Mouse (Mus musculus): ENCODE results near the gene Sgf29. TPM values are rescaled to one million over a fixed set of nuclear protein-coding genes. Genes with fewer than 3 reads are reported as not detected.

Gene Sgf29
- polyA plus RNA-seq, 1 experiment = 28.6 TPM

DNA sequence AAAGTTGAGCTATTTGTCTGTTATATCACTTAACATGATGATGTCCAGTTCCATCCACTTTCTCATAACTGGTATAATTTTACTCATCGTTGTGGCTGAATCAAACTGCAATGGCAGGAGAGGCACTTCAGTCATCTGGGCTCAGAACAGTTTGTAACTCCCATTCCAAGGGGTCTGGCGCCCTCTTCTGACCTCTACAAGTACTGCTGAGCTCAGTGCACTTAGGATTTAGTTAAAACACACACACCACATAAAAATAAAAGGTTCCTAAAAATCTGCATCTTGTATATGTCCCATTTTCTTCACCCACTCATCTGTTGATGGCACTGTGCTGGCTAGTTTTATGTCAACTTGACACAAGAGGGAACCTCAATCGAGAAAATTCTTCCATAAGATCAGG lies 44.1 kb downstream of the Sgf29 start:
- no peak for TF ChIP-seq POLR2A (IDR thresholded peaks at IDR 0.05; ENCODE audit: borderline replicate concordance, low read depth, low read length)
- TF ChIP-seq CTCF (IDR thresholded peaks at IDR 0.05; ENCODE audit: low read depth, low read length) = peak; percentile 45
- Histone ChIP-seq H3K27ac (ENCODE audit: insufficient read depth, low read depth, low read length) (no peak overlapping the region), H3K4me1 (ENCODE audit: control insufficient read depth, insufficient read depth, low read length) (peaks cover 17% of the 10 kb centered on the region), H3K4me3 (ENCODE audit: insufficient read depth, low read length) (no peak overlapping the region)

DNA sequence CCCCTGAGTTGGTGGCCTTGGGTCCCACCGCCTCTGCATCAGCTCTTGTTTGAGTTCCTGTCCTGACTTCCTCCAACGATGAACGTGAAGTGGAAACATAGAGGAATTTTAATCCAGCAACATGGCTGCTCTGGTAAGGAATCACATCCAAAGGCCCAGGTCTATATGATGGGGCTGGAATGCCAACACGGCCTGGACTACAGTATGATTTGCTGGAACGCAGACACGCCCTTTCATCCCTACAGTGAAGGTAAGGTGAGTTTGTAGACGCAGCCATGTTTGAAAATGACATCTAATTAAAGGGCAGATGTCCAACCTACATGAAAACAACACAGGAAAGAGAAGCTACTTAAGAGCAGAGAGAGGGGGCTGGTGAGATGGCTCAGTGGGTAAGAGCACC lies 44.7 kb downstream of the Sgf29 start:
- TF ChIP-seq CTCF (IDR thresholded peaks at IDR 0.05; ENCODE audit: low read depth, low read length) = no peak
- no peak for TF ChIP-seq POLR2A (IDR thresholded peaks at IDR 0.05; ENCODE audit: borderline replicate concordance, low read depth, low read length)
- Histone ChIP-seq H3K27ac (ENCODE audit: insufficient read depth, low read depth, low read length) (no peak overlapping the region), H3K4me1 (ENCODE audit: control insufficient read depth, insufficient read depth, low read length) (peaks cover 17% of the 10 kb centered on the region), H3K4me3 (ENCODE audit: insufficient read depth, low read length) (no peak overlapping the region)

DNA sequence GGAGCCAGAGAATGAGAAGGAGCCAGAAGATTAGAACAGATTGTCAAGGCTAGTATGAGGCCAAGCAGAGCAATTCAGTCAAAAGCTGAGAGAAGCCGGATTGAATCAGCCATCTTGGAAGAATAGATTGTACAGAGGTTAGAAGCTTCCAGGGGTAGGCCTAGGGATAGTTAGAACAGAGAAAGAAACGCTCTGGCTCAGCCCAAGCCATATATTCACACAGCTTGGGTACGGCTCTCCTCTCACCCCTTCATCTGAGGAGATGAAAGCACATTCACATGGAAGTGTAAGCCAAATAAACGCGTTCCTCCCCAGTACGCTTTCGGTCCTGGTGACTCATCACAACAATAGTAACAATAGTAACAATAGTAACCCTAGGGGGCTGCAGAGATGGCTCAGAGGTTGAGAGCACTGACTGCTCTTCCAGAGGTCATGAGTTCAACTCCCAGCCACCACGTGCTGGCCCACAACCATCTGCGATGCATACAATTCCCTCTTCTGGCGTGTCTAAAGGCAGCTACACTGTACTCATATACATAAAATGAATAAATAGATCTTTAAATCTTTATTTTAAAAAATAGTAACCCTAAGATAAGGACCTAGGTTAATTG lies 45.4 kb downstream of the Sgf29 start:
- Histone ChIP-seq H3K27ac (ENCODE audit: insufficient read depth, low read depth, low read length) (peak overlapping the region; percentile 11; the same call in 1 of the 2 replicates), H3K4me1 (ENCODE audit: control insufficient read depth, insufficient read depth, low read length) (peaks cover 17% of the 10 kb centered on the region), H3K4me3 (ENCODE audit: insufficient read depth, low read length) (peak overlapping the region; percentile 40)
- TF ChIP-seq POLR2A (IDR thresholded peaks at IDR 0.05; ENCODE audit: borderline replicate concordance, low read depth, low read length) = no peak
- TF ChIP-seq CTCF (IDR thresholded peaks at IDR 0.05; ENCODE audit: low read depth, low read length) = no peak

DNA sequence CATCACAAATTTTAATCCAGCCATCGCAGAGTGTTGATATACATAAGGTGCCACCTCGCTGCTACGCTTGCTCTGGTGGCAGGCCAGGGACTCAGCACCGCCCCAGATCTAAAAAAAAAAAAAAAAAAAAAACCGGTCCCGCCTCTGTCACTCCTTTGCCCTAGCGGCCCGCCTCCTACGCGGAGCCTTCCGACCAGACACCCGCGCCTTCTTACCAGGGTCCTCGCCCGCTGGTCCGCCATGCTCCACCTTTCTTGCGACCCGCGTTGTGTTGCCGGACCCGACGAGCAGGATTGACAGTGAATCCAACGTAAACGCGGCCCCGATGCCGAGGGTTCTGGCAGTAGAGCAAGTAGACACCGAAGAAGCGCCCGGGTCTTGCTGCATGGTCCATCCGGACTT lies 46.1 kb downstream of the Sgf29 start, which contains the start of gene Bola2:
Gene Bola2, plus strand, starts transcription at position 192 of the 402 bp plus-strand sequence.
- peaks cover 18% of the 10 kb centered on the region for H3K4me1 ChIP-seq (ENCODE audit: control insufficient read depth, insufficient read depth, low read length)
- H3K27ac ChIP-seq (ENCODE audit: insufficient read depth, low read depth, low read length) = peak within 1 kb of the TSS; percentile 81
- TF ChIP-seq CTCF (IDR thresholded peaks at IDR 0.05; ENCODE audit: low read depth, low read length) (no peak), POLR2A (IDR thresholded peaks at IDR 0.05; ENCODE audit: borderline replicate concordance, low read depth, low read length) (no peak)
- H3K4me3 ChIP-seq (ENCODE audit: insufficient read depth, low read length) = peak within 1 kb of the TSS; percentile 96

DNA sequence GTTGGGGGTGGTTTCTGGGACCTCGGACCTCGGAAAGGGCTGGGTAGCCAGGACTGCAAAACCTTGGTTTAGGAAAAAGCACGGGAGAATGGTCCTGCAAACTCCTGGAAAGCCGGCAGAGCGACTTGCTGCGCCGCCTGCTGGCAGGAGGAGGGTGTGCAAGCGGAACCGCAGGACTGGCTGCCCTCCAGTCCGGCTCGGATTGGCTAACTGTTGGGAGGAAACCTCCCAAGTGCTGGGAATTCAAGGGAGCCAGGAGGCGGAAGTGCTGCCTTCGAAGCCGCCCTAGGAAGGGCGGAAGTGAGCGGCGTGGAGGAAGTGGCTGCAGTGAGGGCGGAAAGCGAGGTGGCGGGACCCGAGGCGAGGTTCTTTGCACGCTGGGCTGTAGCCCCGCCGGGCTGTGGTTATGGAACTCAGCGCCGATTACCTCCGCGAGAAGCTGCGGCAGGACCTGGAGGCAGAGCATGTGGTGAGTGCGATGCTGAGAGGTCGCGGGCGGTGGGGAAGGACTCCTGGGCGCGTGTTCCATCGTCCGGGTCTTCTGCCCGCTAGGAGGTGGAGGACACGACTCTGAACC lies 46.6 kb downstream of the Sgf29 start, which contains the start of gene Slx1b:
Gene Slx1b, minus strand, starts transcription at position 154 of the 577 bp plus-strand sequence.
- peak within 1 kb of the TSS; percentile 81 for H3K27ac ChIP-seq (ENCODE audit: insufficient read depth, low read depth, low read length)
- peaks cover 23% of the 10 kb centered on the region for H3K4me1 ChIP-seq (ENCODE audit: control insufficient read depth, insufficient read depth, low read length)
- peak within 1 kb of the TSS; percentile 96 for H3K4me3 ChIP-seq (ENCODE audit: insufficient read depth, low read length)
- TF ChIP-seq CTCF (IDR thresholded peaks at IDR 0.05; ENCODE audit: low read depth, low read length) (peak; percentile 70), POLR2A (IDR thresholded peaks at IDR 0.05; ENCODE audit: borderline replicate concordance, low read depth, low read length) (no peak)

DNA sequence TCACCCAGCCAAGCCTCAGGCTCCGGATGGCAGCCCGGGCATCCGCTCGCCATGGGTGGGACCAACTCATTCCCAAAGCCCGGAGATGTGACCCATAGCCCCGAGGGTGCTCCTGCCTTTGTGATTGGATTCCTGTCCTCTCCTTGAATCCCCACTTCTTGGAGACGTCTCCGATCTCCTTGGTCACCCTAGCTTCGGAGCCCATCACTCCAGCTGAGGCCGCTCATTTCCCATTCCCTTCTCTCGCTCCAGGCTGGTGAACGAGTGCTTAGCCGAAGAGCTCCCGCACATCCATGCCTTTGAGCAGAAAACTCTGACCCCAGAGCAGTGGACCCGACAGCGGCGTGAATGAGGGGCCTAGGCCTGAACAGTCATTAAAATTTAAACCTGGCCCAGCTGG lies 47.2 kb downstream of the Sgf29 start:
- Histone ChIP-seq H3K4me3 (ENCODE audit: insufficient read depth, low read length) (peak overlapping the region; percentile 96), H3K4me1 (ENCODE audit: control insufficient read depth, insufficient read depth, low read length) (peaks cover 26% of the 10 kb centered on the region), H3K27ac (ENCODE audit: insufficient read depth, low read depth, low read length) (peak overlapping the region; percentile 67)
- TF ChIP-seq POLR2A (IDR thresholded peaks at IDR 0.05; ENCODE audit: borderline replicate concordance, low read depth, low read length) (no peak), CTCF (IDR thresholded peaks at IDR 0.05; ENCODE audit: low read depth, low read length) (no peak)

DNA sequence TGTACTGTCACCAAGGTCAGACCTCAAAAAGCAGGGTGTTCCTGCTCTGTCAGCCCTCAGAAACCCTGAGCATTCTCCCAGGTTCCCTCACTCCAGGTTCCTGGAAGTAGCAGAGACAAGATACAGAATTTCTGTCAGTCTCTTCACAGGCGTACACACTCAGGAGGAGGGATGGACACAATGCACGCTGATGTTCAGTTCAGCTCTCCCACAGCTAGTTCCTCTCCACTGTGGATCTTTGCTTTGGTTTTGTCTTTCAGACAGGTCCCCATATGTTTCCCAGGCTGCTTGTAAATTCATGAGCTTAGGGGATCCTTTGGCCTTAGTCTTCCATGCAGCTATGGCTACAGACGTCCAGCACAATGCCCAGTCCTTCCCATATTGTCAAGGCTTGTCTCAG lies 47.8 kb downstream of the Sgf29 start:
- Histone ChIP-seq H3K4me3 (ENCODE audit: insufficient read depth, low read length) (peak overlapping the region; percentile 96), H3K4me1 (ENCODE audit: control insufficient read depth, insufficient read depth, low read length) (peaks cover 32% of the 10 kb centered on the region), H3K27ac (ENCODE audit: insufficient read depth, low read depth, low read length) (peak overlapping the region; percentile 67)
- TF ChIP-seq POLR2A (IDR thresholded peaks at IDR 0.05; ENCODE audit: borderline replicate concordance, low read depth, low read length) (no peak), CTCF (IDR thresholded peaks at IDR 0.05; ENCODE audit: low read depth, low read length) (no peak)

DNA sequence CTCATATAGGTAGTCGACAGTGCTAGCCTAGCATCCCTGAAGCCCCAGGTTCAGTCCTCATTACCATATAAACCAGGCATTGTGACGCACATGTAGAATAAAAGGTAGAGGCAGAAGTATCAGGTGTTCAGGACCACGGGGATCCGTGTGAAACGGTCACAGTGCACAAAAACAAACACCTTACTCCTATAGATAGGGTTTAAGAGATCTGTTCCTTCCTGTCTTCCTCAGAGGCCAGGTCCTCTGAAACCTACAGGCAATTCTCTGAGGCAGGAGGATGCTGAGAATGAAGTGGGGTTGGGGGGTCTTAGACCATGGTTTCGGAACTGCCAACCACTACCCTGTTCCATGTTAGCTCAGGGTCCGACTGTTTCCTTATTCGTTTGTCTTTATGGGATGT lies 48.7 kb downstream of the Sgf29 start:
- no peak overlapping the region for H3K4me3 ChIP-seq (ENCODE audit: insufficient read depth, low read length)
- peak overlapping the region; percentile 67; the same call in 1 of the 2 replicates for H3K27ac ChIP-seq (ENCODE audit: insufficient read depth, low read depth, low read length)
- peaks cover 35% of the 10 kb centered on the region for H3K4me1 ChIP-seq (ENCODE audit: control insufficient read depth, insufficient read depth, low read length)
- no peak for TF ChIP-seq CTCF (IDR thresholded peaks at IDR 0.05; ENCODE audit: low read depth, low read length)
- TF ChIP-seq POLR2A (IDR thresholded peaks at IDR 0.05; ENCODE audit: borderline replicate concordance, low read depth, low read length) = no peak

DNA sequence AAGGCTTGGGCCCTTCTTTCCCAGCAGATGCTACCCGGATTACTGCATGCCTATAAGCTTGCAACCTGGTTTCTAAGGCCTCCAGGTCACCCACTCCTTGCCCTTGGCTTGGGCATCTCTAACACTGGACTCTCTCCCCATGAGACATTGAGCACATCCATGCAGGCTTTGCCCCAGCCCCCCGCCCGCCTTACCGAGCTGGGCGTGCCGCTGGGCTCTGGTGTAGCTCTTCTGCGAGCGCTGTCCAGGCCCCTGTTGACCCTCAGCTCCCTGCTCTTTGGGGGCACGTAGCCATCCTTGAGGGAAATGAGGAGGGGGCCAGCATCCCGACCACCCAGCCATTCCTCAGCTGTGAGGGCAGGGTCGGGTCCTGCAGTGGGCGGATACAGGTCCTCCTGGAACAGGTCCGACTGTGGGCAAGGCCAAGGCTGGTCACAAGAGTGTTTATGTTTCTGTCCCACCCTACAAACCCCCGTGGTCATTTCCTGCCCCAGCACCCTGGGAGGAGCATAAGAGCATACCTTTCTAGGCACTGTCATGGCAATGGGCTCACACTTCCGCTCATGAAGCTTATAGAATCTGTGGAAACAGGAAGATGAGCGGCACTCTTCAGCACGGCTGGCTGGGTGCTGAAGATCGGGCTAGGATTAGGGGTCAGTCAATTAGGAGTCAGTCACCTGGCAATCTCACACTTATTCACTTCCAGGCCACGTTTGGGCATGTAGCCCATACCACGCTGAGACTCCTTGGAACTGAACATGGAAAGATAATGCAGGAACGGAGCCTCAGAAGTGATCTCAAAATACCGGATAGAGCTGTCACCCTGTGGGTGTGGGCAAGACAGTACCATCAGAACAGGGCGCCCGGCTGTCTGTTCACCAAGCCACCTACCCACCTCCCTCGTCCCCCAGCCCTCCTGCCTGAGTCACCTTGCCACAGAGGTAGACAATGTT lies 51.2 kb downstream of the Sgf29 start:
- H3K27ac ChIP-seq (ENCODE audit: insufficient read depth, low read depth, low read length) = peak overlapping the region; percentile 40
- no peak for TF ChIP-seq CTCF (IDR thresholded peaks at IDR 0.05; ENCODE audit: low read depth, low read length)
- TF ChIP-seq POLR2A (IDR thresholded peaks at IDR 0.05; ENCODE audit: borderline replicate concordance, low read depth, low read length) = no peak
- H3K4me1 ChIP-seq (ENCODE audit: control insufficient read depth, insufficient read depth, low read length) = peaks cover 31% of the 10 kb centered on the region
- H3K4me3 ChIP-seq (ENCODE audit: insufficient read depth, low read length) = peak overlapping the region; percentile 34

All from bone marrow macrophage, adult 2 months (primary cell).